Mouse (Mus musculus) stomach, postnatal 0 days (tissue): ENCODE results near the gene Nabp2.

Experiments
- CTCF ChIP-seq: IDR thresholded peaks from 2 replicates; pipeline ENCODE4 v1.5.1; 2016; ENCODE audit warnings: antibody characterized with exemption, low read depth, mild to moderate bottlenecking, moderate library complexity
- EP300 ChIP-seq: optimal IDR thresholded peaks from 2 replicates; pipeline ENCODE3; 2016; ENCODE audit warnings: antibody characterized with exemption

GRCm38 (mm10) chr10:128382482-128382881 is 28.8 kb downstream of the Nabp2 start:
- TF ChIP-seq EP300 (no peak), CTCF (no peak)
